Mouse (Mus musculus): Measurements from ENCODE around the gene Prdm1.

GRCm38 (mm10) chr10:44490899-44491422, 37.3 kb downstream of the Prdm1 start:
- TF ChIP-seq POLR2A (IDR thresholded peaks at IDR 0.05; ENCODE audit: insufficient read depth, low read depth, low read length) (no peak), CTCF (IDR thresholded peaks at IDR 0.05; ENCODE audit: insufficient read depth, low read depth, low read length) (no peak)

Data from olfactory bulb, adult 2 months (tissue).